Mouse (Mus musculus): Measurements from ENCODE around the gene Nrf1.

Nrf1 gene

GRCm38 (mm10) chr6:30176496-30176895 is 128.7 kb downstream of the Nrf1 start:
- no peak for DNase-seq

- no peak for DNase-seq
Observed at GRCm38 (mm10) chr6:30177305-30177704, 129.5 kb downstream of the Nrf1 start.

GRCm38 (mm10) chr6:30178023-30178639 is 130.3 kb downstream of the Nrf1 start:
- DNase-seq, result no peak

GRCm38 (mm10) chr6:30179046-30179445 is 131.3 kb downstream of the Nrf1 start:
- no peak for DNase-seq

- DNase-seq, result no peak
Observed at GRCm38 (mm10) chr6:30180321-30180720, 132.5 kb downstream of the Nrf1 start.

- no peak for DNase-seq
Observed at GRCm38 (mm10) chr6:30182038-30182437, 134.2 kb downstream of the Nrf1 start.

- no peak for DNase-seq
Observed at GRCm38 (mm10) chr6:30183624-30184023, 135.8 kb downstream of the Nrf1 start.

GRCm38 (mm10) chr6:30195656-30196055 is 147.9 kb downstream of the Nrf1 start:
- no peak for DNase-seq

GRCm38 (mm10) chr6:30196143-30196542 is 148.4 kb downstream of the Nrf1 start:
- DNase-seq, result no peak
